Mouse (Mus musculus): ENCODE results near the gene Adamts18. TPM values are rescaled to one million over a fixed set of nuclear protein-coding genes. Genes with fewer than 3 reads are reported as not detected.

Gene Adamts18
- polyA plus RNA-seq (2012; rRNA removed): 0.37 and 0.43 TPM in 2 replicates

DNA sequence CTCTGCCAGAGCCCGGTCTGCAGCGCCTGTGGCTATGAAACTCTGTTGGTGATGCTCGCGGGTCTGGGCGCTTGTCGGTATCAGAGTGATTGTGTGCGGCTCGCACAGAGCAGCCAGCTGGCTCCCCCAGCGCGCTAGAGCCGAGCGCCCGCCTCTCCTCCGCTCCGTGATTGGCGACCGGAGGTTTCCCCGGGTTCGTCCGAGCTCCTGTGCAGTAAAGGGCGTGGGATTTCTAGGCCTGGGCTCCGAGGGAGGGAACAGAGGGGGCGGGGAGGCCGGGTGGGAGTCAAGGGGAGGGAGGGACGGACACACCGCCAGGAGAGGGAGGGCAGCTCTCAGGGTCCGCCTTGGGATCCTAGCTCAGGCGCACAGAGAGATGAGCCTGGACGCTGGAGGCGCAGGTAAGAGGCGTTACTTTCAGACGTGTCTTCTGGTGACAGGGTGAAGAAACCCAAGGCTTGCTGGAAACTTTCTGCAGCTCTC, at the start of gene Adamts18:
Gene Adamts18, minus strand, starts transcription at position 86 of the 483 bp plus-strand sequence.
- DNase-seq (ENCODE audit: low read depth): no peak

- peak; percentile 70 for DNase-seq (ENCODE audit: low read depth)
Measured at GRCm38 (mm10) chr8:113896446-113896845, 47.9 kb upstream of the Adamts18 start.

- DNase-seq (ENCODE audit: low read depth): no peak
Measured at GRCm38 (mm10) chr8:113891376-113891775, 42.8 kb upstream of the Adamts18 start.

DNA sequence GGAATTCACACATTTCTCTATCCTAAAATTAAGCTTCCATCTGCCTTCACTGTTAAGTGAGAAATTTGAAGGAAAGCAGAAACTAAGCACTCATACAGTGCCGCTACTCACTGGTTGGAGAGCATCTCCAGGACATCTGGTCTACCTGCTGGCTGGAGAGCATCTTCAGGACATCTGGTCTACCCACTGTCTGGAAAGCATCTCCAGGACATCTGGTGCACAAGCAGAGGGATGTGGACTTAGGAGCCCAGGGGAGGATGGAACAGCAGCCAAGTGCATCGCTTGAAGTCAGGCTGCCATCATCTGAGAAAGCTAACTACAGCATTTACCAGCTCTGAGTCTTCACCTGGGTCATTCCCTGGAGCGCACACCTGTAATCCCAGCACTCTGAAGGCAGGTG, 38.0 kb upstream of the Adamts18 start:
- no peak for DNase-seq (ENCODE audit: low read depth)

- peak; percentile 62 for DNase-seq (ENCODE audit: low read depth)
Measured at GRCm38 (mm10) chr8:113885101-113885500, 36.6 kb upstream of the Adamts18 start.

- no peak for DNase-seq (ENCODE audit: low read depth)
Measured at GRCm38 (mm10) chr8:113883994-113884393, 35.5 kb upstream of the Adamts18 start.

GRCm38 (mm10) chr8:113882558-113882957, 34.0 kb upstream of the Adamts18 start:
- no peak for DNase-seq (ENCODE audit: low read depth)

DNA sequence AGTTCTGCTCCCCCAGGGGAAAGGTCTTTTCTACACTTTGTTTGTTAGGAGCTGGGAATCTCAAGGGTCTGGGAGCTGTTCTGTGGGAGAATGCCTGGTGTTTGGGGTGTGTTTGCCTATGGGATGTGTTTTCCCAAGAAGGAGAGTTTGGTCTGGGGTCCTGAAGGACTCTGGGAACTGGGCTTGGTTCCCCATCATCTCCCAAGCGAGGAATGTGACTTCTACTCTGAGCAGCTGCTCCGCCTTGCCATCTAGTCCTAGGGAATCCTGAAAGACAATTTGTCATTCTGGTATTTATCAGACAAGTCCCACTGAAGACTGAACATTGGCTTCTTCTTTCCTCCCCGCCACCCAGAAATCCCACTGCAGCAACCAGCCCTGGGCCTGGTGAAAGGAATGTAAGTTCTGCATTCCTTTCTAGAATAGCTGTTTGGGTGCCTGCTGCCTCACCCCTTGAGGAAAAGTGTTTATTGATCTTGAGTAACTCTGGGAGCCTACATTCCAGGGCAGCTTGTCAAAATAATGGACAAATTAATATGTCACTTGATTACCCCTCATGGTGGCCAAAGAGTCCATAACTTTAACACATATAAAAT, 30.0 kb upstream of the Adamts18 start:
- DNase-seq (ENCODE audit: low read depth): no peak

DNA sequence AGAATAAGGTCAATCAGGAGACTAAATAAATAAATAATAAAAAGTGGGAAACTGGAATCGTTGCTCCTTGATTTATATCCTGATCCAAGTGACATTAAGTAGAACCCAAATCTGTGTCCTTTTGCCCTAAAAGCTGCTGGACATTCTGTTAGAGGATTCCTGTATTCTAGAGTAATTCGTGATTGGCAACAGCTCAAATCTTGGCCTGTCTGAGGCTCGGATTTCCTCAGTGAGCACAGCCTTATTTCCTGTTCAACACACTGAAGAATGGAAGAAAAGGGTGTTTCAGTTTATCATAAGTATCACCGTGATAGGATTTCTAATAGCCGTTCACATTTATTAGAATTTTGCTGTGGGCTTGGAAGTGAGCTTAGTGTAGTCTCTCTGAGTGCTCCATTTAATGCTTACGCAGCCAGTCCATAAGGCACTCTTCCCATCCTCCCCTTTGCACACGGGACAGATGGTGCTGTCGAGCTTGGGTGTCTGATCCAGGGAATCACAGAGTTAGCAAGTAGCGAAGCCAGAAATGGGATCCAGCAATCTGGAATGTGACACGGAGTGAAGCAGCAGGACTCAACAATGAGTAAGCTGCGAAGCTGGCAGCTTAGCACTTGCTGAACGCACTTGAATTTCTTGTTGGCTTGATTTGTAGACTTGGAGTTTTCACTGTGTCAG, 25.0 kb upstream of the Adamts18 start:
- DNase-seq (ENCODE audit: low read depth): no peak

- no peak for DNase-seq (ENCODE audit: low read depth)
Measured at GRCm38 (mm10) chr8:113872436-113872835, 23.9 kb upstream of the Adamts18 start.

DNA sequence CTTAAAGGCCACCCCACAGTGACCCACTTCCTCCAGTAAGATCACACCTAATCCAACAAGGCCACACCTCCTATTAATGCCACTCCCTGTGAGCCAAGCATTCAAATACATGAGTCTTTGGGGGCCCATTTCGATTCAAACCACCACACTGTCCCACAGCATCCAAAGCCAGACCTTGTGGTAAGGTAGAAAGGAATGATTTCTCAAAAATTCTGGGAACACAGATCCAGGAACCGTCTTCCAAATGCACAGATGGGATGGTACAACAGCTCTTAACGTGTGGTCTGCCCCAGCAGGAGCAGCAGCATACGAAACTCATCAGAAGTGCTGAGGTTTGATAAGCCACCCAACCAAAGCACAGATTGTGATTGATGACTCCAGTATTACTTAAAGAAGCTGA, 18.0 kb upstream of the Adamts18 start:
- no peak for DNase-seq (ENCODE audit: low read depth)

DNA sequence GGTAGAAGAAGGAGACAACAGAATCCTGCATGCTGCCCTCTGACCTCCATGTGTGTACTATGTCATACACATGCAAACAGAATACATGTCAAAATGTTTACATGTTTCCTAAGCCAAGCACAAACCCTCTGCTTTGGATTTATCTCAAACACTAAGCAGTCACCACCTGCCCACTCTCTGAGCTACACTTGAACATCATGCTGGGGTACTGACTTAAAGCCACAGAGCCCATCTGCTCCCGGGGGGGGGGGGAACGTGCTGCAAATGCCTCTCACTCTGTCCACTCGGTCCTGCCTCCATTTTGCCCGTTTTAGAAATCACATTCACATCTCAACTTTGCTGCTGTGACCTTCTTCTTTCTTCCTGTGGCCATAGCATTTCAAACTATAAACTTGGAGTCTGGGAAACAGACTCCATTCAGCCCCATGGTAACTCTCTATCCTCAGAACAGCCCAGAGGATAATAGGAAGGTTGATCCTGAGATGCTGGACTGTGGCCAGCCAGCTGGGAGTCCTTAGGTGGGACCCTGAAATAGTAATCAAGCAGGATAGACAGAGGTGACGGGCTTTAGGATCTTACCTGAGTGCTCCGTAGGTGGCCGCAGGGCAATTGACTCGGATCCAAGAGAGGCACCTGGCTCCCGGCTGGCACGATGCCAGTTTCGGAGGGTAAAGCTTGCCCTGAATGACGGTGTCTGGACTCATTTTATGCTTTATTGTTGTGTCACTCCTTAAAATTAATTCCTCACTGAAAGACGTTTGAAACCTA, 17.0 kb upstream of the Adamts18 start:
- DNase-seq (ENCODE audit: low read depth): no peak

GRCm38 (mm10) chr8:113859890-113860683, 11.5 kb upstream of the Adamts18 start:
- DNase-seq (ENCODE audit: low read depth): no peak

- DNase-seq (ENCODE audit: low read depth): no peak
Measured at GRCm38 (mm10) chr8:113858801-113859200, 10.3 kb upstream of the Adamts18 start.

DNA sequence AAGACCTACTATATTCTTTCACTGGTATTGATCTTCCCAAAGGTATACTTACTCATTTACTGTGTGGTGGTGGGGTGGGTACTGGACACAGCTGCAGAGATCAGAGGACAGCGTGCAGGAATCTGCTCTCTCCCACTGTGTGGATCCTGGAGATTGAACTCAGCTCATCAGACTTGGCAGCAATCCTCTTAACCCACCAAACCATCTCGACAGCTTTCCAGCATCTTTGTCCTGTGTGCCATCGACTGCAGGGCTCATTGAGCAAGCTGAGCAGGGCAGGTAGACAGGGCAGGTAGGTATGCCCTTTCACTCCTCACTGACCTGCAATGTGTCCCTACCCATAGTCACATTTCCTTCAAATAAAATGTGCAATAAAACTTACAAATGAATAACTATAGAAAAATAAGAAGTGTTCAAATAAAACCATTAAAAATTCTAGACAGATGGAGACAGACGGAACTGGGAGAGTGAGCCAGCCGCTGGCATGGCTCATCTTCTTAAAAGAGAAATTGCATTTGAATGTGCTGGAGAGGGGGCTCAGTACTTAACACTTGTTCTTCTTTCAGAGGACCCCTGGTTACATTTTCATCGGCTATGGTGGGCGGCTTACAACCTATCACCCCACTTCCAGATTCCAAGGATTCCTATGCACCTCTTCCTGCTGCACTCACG, 6.2 kb upstream of the Adamts18 start:
- DNase-seq (ENCODE audit: low read depth): no peak

DNA sequence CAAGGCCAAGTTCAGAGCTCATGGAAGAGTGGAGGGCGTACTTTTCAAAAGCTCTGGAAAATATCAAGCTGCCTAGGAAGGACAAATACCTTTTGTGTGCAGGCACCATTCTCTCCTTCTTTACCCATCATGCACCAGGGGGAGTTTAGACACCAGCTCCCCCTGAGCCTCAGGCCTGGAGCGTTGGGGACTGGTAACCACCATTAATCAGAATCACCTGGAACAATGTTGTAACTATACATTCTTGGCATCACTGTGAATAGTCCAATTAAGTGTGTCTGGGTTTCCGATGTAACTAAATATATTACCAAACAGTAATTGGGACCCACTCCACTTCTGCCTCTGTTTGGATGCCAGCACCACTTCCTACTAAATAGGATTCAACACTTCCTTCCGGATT, 5.2 kb upstream of the Adamts18 start:
- DNase-seq (ENCODE audit: low read depth): no peak

GRCm38 (mm10) chr8:113851655-113852054, 3.1 kb upstream of the Adamts18 start:
- DNase-seq (ENCODE audit: low read depth): no peak

GRCm38 (mm10) chr8:113848081-113848652, 371 bp downstream of the Adamts18 start:
- DNase-seq (ENCODE audit: low read depth): no peak

DNA sequence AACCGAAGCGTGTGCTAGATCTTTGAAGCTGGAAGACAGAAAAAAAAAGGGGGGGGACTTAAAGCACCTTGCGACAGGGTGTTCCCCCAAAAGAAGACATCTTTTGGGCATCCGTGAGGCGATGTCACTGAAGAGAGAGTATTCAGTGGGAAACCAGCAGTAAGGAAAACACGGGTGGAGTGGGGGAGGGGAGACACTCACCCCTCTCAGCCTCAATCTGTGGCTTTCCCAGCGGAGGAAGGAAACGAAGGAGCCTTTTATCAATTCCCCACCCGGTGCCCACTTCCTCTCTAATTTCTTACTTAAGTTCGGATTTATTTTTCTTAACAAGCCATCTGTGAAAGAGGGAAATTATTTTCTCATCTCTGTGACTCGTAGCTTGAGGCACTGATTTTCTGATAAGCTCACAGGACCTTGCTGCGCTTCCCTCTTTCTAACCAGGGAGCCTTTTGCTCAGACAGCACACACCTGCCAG, 895 bp downstream of the Adamts18 start:
- DNase-seq (ENCODE audit: low read depth): no peak

DNA sequence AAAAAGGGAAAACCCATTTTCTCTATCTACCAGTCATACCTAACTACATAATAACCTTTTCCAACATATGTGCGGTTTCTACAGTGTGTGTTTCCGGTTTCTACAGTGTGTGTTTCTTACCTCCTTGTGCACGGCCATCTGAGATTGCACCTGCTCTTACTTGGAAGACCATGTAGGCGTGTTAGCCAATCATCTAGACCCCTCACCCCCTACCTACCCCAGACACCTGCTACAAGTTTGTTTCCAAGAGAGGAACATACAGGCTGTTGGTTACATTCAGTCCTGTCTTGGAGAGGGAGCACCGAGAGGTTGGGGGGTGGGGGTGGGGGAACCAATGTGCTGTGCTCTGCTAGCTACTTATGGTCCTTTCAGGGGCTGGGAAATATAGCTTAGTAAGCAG, 1.9 kb downstream of the Adamts18 start:
- no peak for DNase-seq (ENCODE audit: low read depth)

- no peak for DNase-seq (ENCODE audit: low read depth)
Measured at GRCm38 (mm10) chr8:113844801-113845301, 3.7 kb downstream of the Adamts18 start.
